Mouse (Mus musculus): Measurements from ENCODE around the gene Cd79a.

Cd79a gene

GRCm38 (mm10) chr7:24907211-24907748 lies 10.1 kb downstream of the Cd79a start:
- in situ Hi-C loops (cut with MboI; ENCODE audit: low sequenced_read_pairs) = no loop called here

- in situ Hi-C loops (cut with MboI; ENCODE audit: low sequenced_read_pairs) = no loop called here
Observed at GRCm38 (mm10) chr7:24912480-24912879, 15.3 kb downstream of the Cd79a start.

- in situ Hi-C loops (cut with MboI; ENCODE audit: low sequenced_read_pairs) = no loop called here
Observed at GRCm38 (mm10) chr7:24918763-24919323, 21.7 kb downstream of the Cd79a start.

- in situ Hi-C loops (cut with MboI; ENCODE audit: low sequenced_read_pairs) = loop anchor here (5.0 kb wide), 1 partner anchor 38 kb away; no protein-coding TSS in a partner anchor
Observed at GRCm38 (mm10) chr7:24919728-24920127, 22.5 kb downstream of the Cd79a start.

- in situ Hi-C loops (cut with MboI; ENCODE audit: low sequenced_read_pairs) = no loop called here
Observed at GRCm38 (mm10) chr7:24930475-24930874, 33.3 kb downstream of the Cd79a start.

GRCm38 (mm10) chr7:24931651-24932050 lies 34.5 kb downstream of the Cd79a start:
- in situ Hi-C loops (cut with MboI; ENCODE audit: low sequenced_read_pairs) = no loop called here

- in situ Hi-C loops (cut with MboI; ENCODE audit: low sequenced_read_pairs) = no loop called here
Observed at GRCm38 (mm10) chr7:24943641-24944040, 46.5 kb downstream of the Cd79a start.

- in situ Hi-C loops (cut with MboI; ENCODE audit: low sequenced_read_pairs) = no loop called here
Observed at GRCm38 (mm10) chr7:24944257-24944950, 47.2 kb downstream of the Cd79a start, which contains the start of gene Gm4881. Gene Gm4881 (minus strand): TSS chr7:24944494.

GRCm38 (mm10) chr7:24947316-24948048 lies 50.3 kb downstream of the Cd79a start:
- in situ Hi-C loops (cut with MboI; ENCODE audit: low sequenced_read_pairs) = no loop called here

- in situ Hi-C loops (cut with MboI; ENCODE audit: low sequenced_read_pairs) = no loop called here
Observed at GRCm38 (mm10) chr7:24948774-24949173, 51.6 kb downstream of the Cd79a start.

GRCm38 (mm10) chr7:24949958-24950623 lies 52.9 kb downstream of the Cd79a start:
- in situ Hi-C loops (cut with MboI; ENCODE audit: low sequenced_read_pairs) = no loop called here
